Mouse (Mus musculus) E14TG2a.4 (cell line): ENCODE data around the gene Crip2.

Experiments used
- CTCF ChIP-seq: conservative IDR thresholded peaks from 2 replicates; pipeline ENCODE4 v1.5.1; 2014; ENCODE audit warnings: low read length
- NANOG ChIP-seq: IDR thresholded peaks from 2 replicates; pipeline ENCODE4 v1.6.1; 2014; ENCODE audit warnings: borderline replicate concordance, low read length, mixed read lengths
- POU5F1 ChIP-seq: IDR thresholded peaks from 2 replicates; pipeline ENCODE4 v1.6.1; 2014; ENCODE audit warnings: low read length, borderline replicate concordance

- TF ChIP-seq CTCF = no peak
- no peak for TF ChIP-seq POU5F1
- TF ChIP-seq NANOG = no peak
These were observed 1.7 kb upstream of the Crip2 start for GRCm38 (mm10) chr12:113138291-113138690.
